Mouse (Mus musculus) thymus, adult 2 months (tissue): ENCODE data around the gene Chrm3. TPM values are rescaled to one million over a fixed set of nuclear protein-coding genes. Genes with fewer than 3 reads are reported as not detected.

Source experiments
- DNase-seq: peaks from one replicate; pipeline ENCODE4 v3.0.0; 2021
- H3K27ac ChIP-seq: fragments of 200-500 bp; 2 replicates; pipeline ENCODE4 v1.5.1; 2012; ENCODE audit warnings: low read length, control low read depth; ENCODE audit not compliant: control insufficient read depth, insufficient read depth
- H3K27me3 ChIP-seq: fragments of 200-500 bp; 2 replicates; pipeline ENCODE4 v1.6.1; 2012; ENCODE audit warnings: mild to moderate bottlenecking, low read length, moderate library complexity, mixed read lengths; ENCODE audit not compliant: control insufficient read depth, insufficient read depth
- H3K36me3 ChIP-seq: fragments of 200-500 bp; 2 replicates; pipeline ENCODE4 v1.6.1; 2012; ENCODE audit warnings: mild to moderate bottlenecking, low read length, moderate library complexity; ENCODE audit not compliant: control insufficient read depth, insufficient read depth
- H3K4me1 ChIP-seq: fragments of 200-500 bp; replicated peaks from 2 replicates; pipeline ENCODE4 v1.6.1; 2012; ENCODE audit warnings: low read length; ENCODE audit not compliant: control insufficient read depth, insufficient read depth
- H3K4me3 ChIP-seq: fragments of 200-500 bp; 2 replicates; pipeline ENCODE4 v1.5.1; 2012; ENCODE audit warnings: mild to moderate bottlenecking, low read length, control low read depth, moderate library complexity; ENCODE audit not compliant: control insufficient read depth, insufficient read depth
- CTCF ChIP-seq: fragments of 200-500 bp; IDR thresholded peaks from 2 replicates; pipeline ENCODE4 v1.5.1; 2012; ENCODE audit warnings: mild to moderate bottlenecking, control low read depth, low read length, moderate library complexity, borderline replicate concordance; ENCODE audit not compliant: control insufficient read depth, poor library complexity, insufficient read depth; ENCODE audit errors: extremely low read depth
- POLR2A ChIP-seq: fragments of 200-500 bp; IDR thresholded peaks from 2 replicates; pipeline ENCODE4 v1.6.1; 2012; ENCODE audit warnings: mild to moderate bottlenecking, low read length, control low read depth, moderate library complexity; ENCODE audit not compliant: control insufficient read depth, poor library complexity, insufficient read depth; ENCODE audit errors: extremely low read depth
- WGBS: fragments of 180-500 bp; shearing (Covaris S2); methylation state at CpG from one replicate; pipeline ENCODE4 v1.1.7; 2018; 5-methylcytosine and 5-hydroxymethylcytosine counted together
- polyA plus RNA-seq: library from polyadenylated mRNA; depleted of rRNA; stranded (reverse); fragments of >200 nt; gene quantifications from 2 replicates; pipeline ENCODE4 v1.2.3, GENCODE M21; 2012

Gene Chrm3
- polyA plus RNA-seq, 1 experiment: 0.28 TPM

DNA sequence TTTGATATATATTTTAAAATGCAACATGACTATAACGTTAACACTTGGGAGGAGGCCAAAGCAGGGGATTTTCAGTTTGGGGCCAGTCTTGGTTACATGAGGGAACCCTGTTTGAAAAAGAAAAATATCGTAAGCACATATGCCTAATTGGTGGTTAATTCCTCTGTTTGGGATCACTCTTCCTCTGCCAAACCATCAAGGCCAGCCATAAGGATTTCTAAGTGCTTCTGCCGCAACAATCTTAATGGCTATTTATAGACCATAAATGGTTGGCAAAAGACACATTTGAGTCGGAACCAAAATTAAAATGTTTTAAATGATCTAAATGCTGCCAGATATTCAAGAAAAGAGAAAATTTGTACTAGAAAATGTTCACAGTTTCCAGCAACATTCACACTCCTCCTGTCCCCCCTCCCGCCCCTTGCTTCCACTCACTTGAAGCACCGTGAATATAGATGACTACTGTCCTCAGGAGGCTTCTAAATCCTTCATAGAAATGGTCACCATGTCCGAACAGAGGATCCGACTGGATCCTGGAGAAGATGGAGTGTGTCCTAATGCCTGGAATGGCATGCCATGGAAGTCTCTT, 307.3 kb downstream of the Chrm3 start:
- H3K27me3 ChIP-seq: no peaks in the 10 kb centered on the region

DNA sequence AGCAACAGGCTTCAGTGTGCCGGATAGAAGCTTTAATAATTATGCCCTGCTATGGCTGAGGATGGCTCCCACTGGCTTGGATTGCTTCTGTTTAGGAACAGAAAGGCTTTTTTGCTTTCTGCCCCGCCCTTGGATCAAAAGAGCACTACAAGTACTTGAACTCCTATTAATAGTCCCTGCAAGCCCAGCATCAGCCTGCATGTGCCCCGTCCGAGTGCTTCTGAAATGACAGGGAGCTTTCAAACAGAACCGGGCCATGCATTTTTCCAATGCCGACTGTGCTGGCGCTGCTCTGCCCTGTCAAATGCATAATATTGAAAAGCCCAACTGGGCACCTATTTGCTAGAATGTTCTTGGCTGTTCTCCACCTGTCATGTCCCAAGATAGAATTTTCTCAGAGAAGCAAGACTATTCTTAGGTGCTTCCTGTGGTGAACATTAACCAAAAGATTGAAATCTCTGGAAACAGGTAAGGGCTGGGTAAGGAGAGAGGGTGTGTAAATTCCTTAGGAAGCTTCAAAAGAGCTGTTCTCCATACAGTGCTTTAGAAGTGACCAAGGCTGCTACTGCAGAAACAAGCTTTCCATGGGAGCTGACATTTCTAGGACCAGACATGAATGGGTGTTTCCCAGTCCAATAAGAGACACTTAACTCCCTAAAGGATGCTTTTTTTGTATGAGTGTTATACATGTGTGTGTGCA, 314.8 kb downstream of the Chrm3 start:
- Histone ChIP-seq H3K27me3 (no peaks in the 10 kb centered on the region), H3K4me1 (peaks cover 4% of the 10 kb centered on the region; the same call in 1 of the 2 replicates), H3K4me3 (no peak overlapping the region), H3K36me3 (no peaks in the 10 kb centered on the region), H3K27ac (no peak overlapping the region)
- WGBS: 91% methylated on average over 7 of the region's 7 CpGs
- no peak for TF ChIP-seq CTCF
- TF ChIP-seq POLR2A: no peak
- no peak for DNase-seq

More for the DNA sequence above, 307.3 kb downstream of the Chrm3 start:
- TF ChIP-seq POLR2A (no peak), CTCF (no peak)
- Histone ChIP-seq H3K4me1 (peaks cover 4% of the 10 kb centered on the region; the same call in 1 of the 2 replicates), H3K27ac (no peak overlapping the region), H3K4me3 (no peak overlapping the region), H3K36me3 (no peaks in the 10 kb centered on the region)
- WGBS: 95% methylated on average over 8 of the region's 8 CpGs
- DNase-seq: no peak

DNA sequence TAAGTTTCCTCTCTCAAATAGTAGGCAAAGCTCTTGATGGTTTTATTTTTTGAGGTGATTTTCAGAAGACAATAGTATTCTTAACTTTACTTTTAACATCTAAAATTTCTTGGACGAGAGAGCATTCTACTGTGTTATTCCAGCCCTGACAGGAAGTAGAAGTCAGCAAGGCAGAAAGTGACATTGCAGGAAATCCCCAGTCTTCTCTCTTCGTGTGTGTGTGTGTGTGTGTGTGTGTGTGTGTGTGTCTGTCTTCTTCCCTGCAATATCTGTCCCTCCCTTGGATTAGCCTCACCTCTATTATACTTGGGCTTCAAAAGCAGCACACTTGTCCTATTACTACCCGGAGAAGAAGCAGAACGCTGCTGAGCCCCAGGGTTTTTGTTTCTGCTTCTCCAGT, 316.6 kb downstream of the Chrm3 start:
- H3K4me3 ChIP-seq: no peak overlapping the region
- WGBS: 52% methylated on average over 4 of the region's 4 CpGs
- TF ChIP-seq CTCF: no peak
- TF ChIP-seq POLR2A: no peak
- H3K36me3 ChIP-seq: no peaks in the 10 kb centered on the region
- H3K27ac ChIP-seq: no peak overlapping the region
- H3K27me3 ChIP-seq: no peaks in the 10 kb centered on the region
- no peak for DNase-seq
- H3K4me1 ChIP-seq: no peaks in the 10 kb centered on the region

DNA sequence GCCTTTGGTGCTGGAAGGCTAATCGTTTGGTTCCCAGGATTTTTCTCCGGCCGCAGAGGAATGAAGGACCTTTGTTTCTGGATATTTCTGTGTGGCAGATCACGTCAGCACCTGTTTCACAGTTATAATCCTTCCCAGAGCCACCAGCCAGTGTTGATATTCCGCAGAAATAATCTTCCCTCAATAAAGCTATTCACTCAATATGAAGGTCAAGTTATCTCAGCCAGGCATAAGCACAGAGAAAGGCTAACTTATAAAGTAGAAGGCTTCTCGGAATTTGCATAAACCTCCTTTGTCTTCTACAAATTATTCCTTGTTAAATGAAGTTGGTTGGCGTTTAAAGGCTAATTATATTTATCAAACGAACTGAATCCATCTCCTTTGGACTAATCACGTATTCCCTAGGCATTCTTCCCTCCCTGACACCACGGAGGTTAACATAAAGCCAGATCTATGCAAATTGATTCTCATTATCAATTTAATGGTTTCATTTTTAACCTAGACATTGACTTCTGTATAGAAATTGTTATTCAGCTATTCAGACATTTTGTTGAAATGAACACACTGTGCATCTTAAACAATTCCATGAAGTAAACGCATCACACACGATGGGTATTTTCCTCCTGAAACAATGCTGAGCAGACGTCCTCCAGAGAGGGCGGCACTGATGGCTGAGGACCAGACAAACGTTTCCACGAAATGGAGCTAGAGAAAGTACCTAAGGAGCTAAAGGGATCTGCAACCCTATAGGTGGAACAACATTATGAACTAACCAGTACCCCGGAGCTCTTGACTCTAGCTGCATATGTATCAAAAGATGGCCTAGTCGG, 326.9 kb downstream of the Chrm3 start:
- Histone ChIP-seq H3K27ac (no peak overlapping the region), H3K36me3 (no peaks in the 10 kb centered on the region), H3K4me3 (no peak overlapping the region), H3K4me1 (peaks cover 3% of the 10 kb centered on the region; the same call in 1 of the 2 replicates), H3K27me3 (no peaks in the 10 kb centered on the region)
- 94% methylated on average over 18 of the region's 18 CpGs for WGBS
- DNase-seq: no peak
- TF ChIP-seq CTCF: no peak
- TF ChIP-seq POLR2A: no peak

DNA sequence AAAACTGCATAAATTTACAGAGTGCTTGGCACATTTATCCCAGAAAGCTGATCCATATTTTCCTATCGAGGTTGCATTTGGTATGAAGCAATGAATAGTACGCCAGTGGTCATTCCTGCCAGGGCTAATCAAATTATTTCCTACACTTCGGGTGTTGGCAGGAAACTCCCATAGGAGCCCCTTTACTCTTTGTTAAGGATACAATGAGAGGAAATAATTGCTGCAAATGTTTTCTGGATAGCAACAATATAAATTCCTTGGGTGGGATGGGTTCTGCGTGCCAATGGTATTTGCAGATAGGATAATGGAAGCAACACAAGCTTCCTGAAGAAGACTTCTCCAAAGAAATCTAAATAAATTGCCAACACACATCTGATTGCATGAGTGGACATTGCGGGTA, 329.1 kb downstream of the Chrm3 start:
- DNase-seq: no peak
- 91% methylated on average over 5 of the region's 5 CpGs for WGBS
- TF ChIP-seq POLR2A: no peak
- no peak for TF ChIP-seq CTCF

DNA sequence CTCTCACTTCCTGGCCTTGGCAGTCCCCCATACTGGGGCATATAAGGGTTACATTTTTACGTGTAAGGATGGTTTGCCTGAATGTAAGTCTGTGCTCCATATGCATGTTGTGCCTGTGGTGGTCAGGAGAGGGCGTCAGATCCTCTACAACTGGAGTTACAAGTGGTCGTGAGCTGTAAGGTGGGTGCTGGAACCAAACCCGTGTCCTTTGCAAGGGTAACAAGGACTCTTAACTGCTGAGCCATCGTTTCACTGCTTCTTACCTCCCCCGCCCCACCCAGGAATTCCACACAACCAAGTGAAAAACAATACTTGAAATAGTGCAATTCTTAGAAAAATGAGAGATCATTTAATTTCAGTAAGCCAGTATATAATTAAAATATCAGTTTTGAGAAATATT, 330.7 kb downstream of the Chrm3 start:
- no peak overlapping the region for H3K27ac ChIP-seq
- TF ChIP-seq POLR2A (no peak), CTCF (no peak)
- no peak overlapping the region for H3K4me3 ChIP-seq
- 91% methylated on average over 6 of the region's 6 CpGs for WGBS
- no peaks in the 10 kb centered on the region for H3K27me3 ChIP-seq
- DNase-seq: no peak
- H3K36me3 ChIP-seq: no peaks in the 10 kb centered on the region
- peaks cover 3% of the 10 kb centered on the region; the same call in 1 of the 2 replicates for H3K4me1 ChIP-seq

More for the DNA sequence above, 329.1 kb downstream of the Chrm3 start:
- no peaks in the 10 kb centered on the region for H3K27me3 ChIP-seq
- no peak overlapping the region for H3K27ac ChIP-seq
- no peaks in the 10 kb centered on the region for H3K36me3 ChIP-seq
- H3K4me1 ChIP-seq: peaks cover 3% of the 10 kb centered on the region; the same call in 1 of the 2 replicates
- no peak overlapping the region for H3K4me3 ChIP-seq
